Mouse (Mus musculus): ENCODE results near the gene Hs2st1. TPM values are rescaled to one million over a fixed set of nuclear protein-coding genes. Genes with fewer than 3 reads are reported as not detected.
A peak's percentile ranks its signal among the peaks of the same experiment; 100 is the strongest.

Hs2st1 gene
- total and polyA plus RNA-seq, 3 experiments, result 17.6 to 36.4 (median 29.7) TPM

GRCm38 (mm10) chr3:144396478-144396877 is 173.5 kb downstream of the Hs2st1 start:
- no peak for DNase-seq (ENCODE audit: extremely low read depth)
- no peak overlapping the region for H3K4me3 ChIP-seq (replicated peaks in 1 of 3; ENCODE audit: low read depth in 2 of 3, low read length in 2 of 3, poor library complexity in 1 of 3)
- in situ Hi-C loops (cut with MboI; ENCODE audit: low pct_ligation_motif_present, low pct_unique_long_range_greater_than_20kb, low sequenced_read_pairs), result loop anchor here (25.0 kb wide), 1 partner anchor 784 kb away; no protein-coding TSS in a partner anchor

GRCm38 (mm10) chr3:144394454-144394943 is 175.5 kb downstream of the Hs2st1 start:
- dilution Hi-C loops (cut with MboI; ENCODE audit: extremely low pct_ligation_motif_present, extremely low pct_unique_long_range_greater_than_20kb, low sequenced_read_pairs) (no loop called here), in situ Hi-C loops (cut with MboI; ENCODE audit: low pct_ligation_motif_present, low pct_unique_long_range_greater_than_20kb, low sequenced_read_pairs) (loop anchor here (25.0 kb wide), 1 partner anchor 782 kb away; no protein-coding TSS in a partner anchor)
- Histone ChIP-seq H3K4me2 (ENCODE audit: insufficient read depth, low read depth, poor library complexity, severe bottlenecking) (peak overlapping the region; percentile 27), H3K36me3 (replicated peaks in 1 of 2; ENCODE audit: control insufficient read depth in 1 of 2, insufficient read depth in 1 of 2, low read length in 1 of 2) (no peaks in the 10 kb centered on the region), H3K4me3 (replicated peaks in 1 of 3; ENCODE audit: low read depth in 2 of 3, low read length in 2 of 3, poor library complexity in 1 of 3) (no peak overlapping the region), H3K27ac (ENCODE audit: insufficient read depth, low read depth) (no peak overlapping the region), H3K9me3 (replicated peaks; ENCODE audit: low read length) (no peaks in the 10 kb centered on the region), H3K27me3 (replicated peaks) (no peaks in the 10 kb centered on the region), H3K9ac (ENCODE audit: insufficient read depth, low read depth) (no peak overlapping the region), H3K79me2 (replicated peaks; ENCODE audit: control insufficient read depth, extremely low read depth, insufficient read depth, poor library complexity, severe bottlenecking) (no peaks in the 10 kb centered on the region), H3K4me1 (ENCODE audit: control insufficient read depth in 1 of 2, insufficient read depth in 2 of 2) (peaks cover 0 to 4% of the 10 kb centered on the region in 2 experiments; a peak in 3 of 4 replicates)
- no peak for DNase-seq (ENCODE audit: extremely low read depth)
- TF ChIP-seq USF2 (conservative IDR thresholded peaks at IDR 0.05; ENCODE audit: low read depth, low read length), result no peak
- TF ChIP-seq PAX5 (IDR thresholded peaks at IDR 0.05; ENCODE audit: low read length), result no peak
- TF ChIP-seq E2F4 (IDR thresholded peaks at IDR 0.05; ENCODE audit: insufficient replicate concordance, low read depth, low read length), result no peak
- TF ChIP-seq TBP (conservative IDR thresholded peaks at IDR 0.05; ENCODE audit: low read depth, low read length), result no peak
- TF ChIP-seq ETS1 (conservative IDR thresholded peaks at IDR 0.05; ENCODE audit: low read depth, low read length), result no peak
- no peak for TF ChIP-seq CHD1 (IDR thresholded peaks at IDR 0.05; ENCODE audit: low read depth, low read length)
- no peak for TF ChIP-seq SMC3 (IDR thresholded peaks at IDR 0.05; ENCODE audit: low read depth, low read length)
- TF ChIP-seq ZC3H11A (IDR thresholded peaks at IDR 0.05; ENCODE audit: low read depth, low read length), result no peak
- no peak for TF ChIP-seq NRF1 (IDR thresholded peaks at IDR 0.05; ENCODE audit: low read depth, low read length)
- TF ChIP-seq USF1 (IDR thresholded peaks at IDR 0.05; ENCODE audit: low read depth, low read length), result no peak
- no peak for TF ChIP-seq NELFE (IDR thresholded peaks at IDR 0.05; ENCODE audit: low read depth, low read length)
- TF ChIP-seq JUN (IDR thresholded peaks at IDR 0.05; ENCODE audit: insufficient read depth, low read depth, low read length), result no peak

More at GRCm38 (mm10) chr3:144396478-144396877, 173.5 kb downstream of the Hs2st1 start:
- Histone ChIP-seq H3K27ac (ENCODE audit: insufficient read depth, low read depth) (no peak overlapping the region), H3K9me3 (replicated peaks; ENCODE audit: low read length) (no peaks in the 10 kb centered on the region), H3K9ac (ENCODE audit: insufficient read depth, low read depth) (no peak overlapping the region), H3K79me2 (replicated peaks; ENCODE audit: control insufficient read depth, extremely low read depth, insufficient read depth, poor library complexity, severe bottlenecking) (no peaks in the 10 kb centered on the region), H3K36me3 (replicated peaks in 1 of 2; ENCODE audit: control insufficient read depth in 1 of 2, insufficient read depth in 1 of 2, low read length in 1 of 2) (no peaks in the 10 kb centered on the region), H3K4me2 (ENCODE audit: insufficient read depth, low read depth, poor library complexity, severe bottlenecking) (no peak overlapping the region), H3K4me1 (ENCODE audit: control insufficient read depth in 1 of 2, insufficient read depth in 2 of 2) (peaks cover 7 to 18% of the 10 kb centered on the region in 2 experiments), H3K27me3 (replicated peaks) (no peaks in the 10 kb centered on the region)
- TF ChIP-seq BHLHE40 (IDR thresholded peaks at IDR 0.05; ENCODE audit: low read depth, low read length) (no peak), USF1 (IDR thresholded peaks at IDR 0.05; ENCODE audit: low read depth, low read length) (no peak), JUND (conservative IDR thresholded peaks at IDR 0.05; ENCODE audit: low read depth, low read length) (no peak), USF2 (conservative IDR thresholded peaks at IDR 0.05; ENCODE audit: low read depth, low read length) (no peak), MAZ (IDR thresholded peaks at IDR 0.05; ENCODE audit: low read depth, low read length) (no peak), UBTF (IDR thresholded peaks at IDR 0.05; ENCODE audit: low read depth, low read length) (no peak), RAD21 (IDR thresholded peaks at IDR 0.05; ENCODE audit: low read depth, low read length) (no peak), MEF2A (IDR thresholded peaks at IDR 0.05; ENCODE audit: borderline replicate concordance, low read depth, low read length) (no peak), IRF4 (IDR thresholded peaks at IDR 0.05; ENCODE audit: low read depth, low read length) (no peak), TBP (conservative IDR thresholded peaks at IDR 0.05; ENCODE audit: low read depth, low read length) (no peak)
- dilution Hi-C loops (cut with MboI; ENCODE audit: extremely low pct_ligation_motif_present, extremely low pct_unique_long_range_greater_than_20kb, low sequenced_read_pairs), result no loop called here

Measured in CH12.LX (cell line).